Mouse (Mus musculus) activated CD4-positive, CD25-positive, alpha-beta regulatory T cell, adult 4 months (primary cell): Measurements from ENCODE around the gene Gpc5. TPM values are rescaled to one million over a fixed set of nuclear protein-coding genes. Genes with fewer than 3 reads are reported as not detected.

ENCODE experiments used
- ATAC-seq: one replicate; pipeline ENCODE4 v1.8.0; 2017
- polyA plus RNA-seq, 2 experiments: library from polyadenylated mRNA; unstranded; fragments of 100-300 nt; shearing (Covaris generic); gene quantifications; one replicate each; pipeline ENCODE4 v1.2.1; 2017

Gpc5 gene
- polyA plus RNA-seq, 2 experiments from 2014 or later = not detected

DNA sequence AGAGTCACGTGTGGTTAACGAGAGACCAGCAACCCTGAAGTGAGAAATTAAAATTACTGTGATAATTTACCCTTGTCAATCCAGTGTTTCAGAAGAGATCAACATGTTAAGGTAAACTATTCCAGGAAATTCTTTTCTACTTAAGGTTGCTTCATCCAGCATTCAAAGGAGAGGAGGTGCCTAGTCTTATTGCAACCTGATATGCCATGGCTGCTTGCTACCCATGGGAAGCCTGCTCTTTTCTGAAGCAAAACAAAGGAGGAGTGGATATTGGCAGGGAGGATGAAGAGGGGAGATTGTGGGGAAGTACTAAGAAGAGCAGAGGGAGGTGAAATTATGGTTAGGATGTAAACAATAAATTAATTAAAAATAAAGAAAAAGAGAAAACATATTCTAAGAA lies 15.5 kb downstream of the Gpc5 start:
- ATAC-seq = no peak

DNA sequence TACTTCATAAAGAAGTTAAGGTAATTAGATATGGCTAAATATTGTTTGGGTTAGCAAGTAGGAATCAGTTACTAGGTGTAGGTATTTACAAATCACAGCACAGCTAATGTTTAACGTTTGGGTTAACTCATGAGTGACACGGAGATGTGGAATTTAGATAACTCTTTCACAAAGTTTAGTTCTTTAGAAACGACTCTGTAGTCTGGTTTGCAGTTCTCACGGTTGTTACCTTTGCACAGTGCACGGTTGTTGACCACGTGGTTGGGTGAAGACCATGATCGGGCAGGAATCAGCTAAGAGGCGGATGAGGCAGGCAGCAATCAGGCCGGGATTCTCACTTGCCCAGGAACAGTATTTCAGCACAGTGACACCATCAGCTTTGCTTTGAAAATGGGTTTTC lies 26.6 kb downstream of the Gpc5 start:
- ATAC-seq = no peak

DNA sequence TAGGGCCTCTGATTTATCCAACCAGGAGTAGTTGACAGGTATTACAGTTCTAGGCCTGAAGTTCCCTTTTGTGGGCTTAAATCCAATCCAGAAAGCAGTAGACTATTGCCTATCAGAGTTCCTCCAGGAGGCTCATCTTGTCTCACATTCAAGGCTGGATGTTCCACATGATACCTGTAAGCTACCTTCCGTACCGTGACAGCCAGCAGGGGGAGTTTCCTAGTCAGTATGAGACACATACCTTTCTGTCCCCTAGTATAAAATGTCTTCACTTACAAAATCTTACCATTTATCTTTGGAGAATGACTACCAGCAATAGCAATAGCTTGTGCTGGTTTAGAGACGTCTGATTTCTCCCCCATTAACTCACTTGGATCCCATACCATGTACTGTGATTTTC lies 56.8 kb downstream of the Gpc5 start:
- no peak for ATAC-seq

DNA sequence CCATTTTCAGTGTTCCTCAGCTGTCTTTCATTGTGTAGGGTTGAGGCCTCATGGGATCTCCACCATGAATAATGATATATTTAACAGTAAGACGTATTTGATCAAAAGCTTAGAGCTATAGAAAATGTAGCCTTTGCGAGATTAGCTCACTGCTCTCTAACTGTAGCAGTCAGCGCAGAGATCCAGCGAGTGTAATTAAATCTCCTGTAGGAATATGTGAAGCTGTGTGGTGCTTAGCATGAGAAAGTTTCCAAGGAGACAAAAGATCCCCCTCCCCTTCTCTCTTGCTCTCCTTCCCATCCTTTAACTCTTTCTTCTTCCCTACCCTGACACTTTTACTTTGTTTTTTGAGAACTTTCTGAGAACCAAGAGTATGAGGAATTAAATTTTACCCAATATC lies 64.6 kb downstream of the Gpc5 start:
- ATAC-seq = no peak

DNA sequence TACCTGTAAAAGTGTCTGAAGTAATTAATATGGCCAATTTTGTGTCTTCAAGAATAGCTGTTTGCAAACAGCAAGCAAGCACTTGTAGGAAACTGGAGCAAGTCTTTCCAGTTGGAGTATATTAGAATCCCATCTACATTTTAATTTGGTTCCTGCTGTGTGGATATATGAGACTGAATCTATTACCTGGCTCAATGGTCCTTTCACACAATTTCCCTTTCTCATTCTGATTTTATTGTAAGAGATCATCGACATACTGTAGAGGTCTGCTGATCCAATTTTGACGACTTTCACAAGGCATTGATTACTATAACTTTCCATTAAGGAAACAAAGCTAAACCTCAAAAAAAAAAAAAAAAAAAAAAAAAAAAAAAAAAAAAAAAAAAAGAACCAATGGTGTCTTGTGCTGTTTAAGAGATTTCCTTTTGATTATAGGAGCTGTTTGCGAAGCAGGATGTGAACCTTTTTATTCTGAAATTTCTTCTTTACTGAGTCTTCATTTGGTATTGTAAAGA lies 85.4 kb downstream of the Gpc5 start:
- no peak for ATAC-seq

DNA sequence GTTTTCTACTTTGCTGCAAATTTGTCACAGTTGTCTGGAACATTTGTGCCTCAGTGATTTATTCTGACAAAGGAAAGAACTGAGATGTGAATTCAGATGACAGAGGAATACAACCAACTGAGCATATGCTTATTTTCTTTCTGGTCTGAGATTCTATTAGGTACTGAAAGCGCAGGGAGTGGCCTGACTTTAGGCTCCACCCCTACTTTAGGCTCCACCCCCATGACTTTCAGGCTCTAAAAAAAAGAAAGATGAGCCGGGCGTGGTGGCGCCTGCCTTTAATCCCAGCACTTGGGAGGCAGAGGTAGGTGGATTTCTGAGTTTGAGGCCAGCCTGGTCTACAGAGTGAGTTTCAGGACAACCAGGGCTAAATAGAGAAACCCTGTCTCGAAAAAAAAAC lies 87.9 kb downstream of the Gpc5 start:
- ATAC-seq = no peak

DNA sequence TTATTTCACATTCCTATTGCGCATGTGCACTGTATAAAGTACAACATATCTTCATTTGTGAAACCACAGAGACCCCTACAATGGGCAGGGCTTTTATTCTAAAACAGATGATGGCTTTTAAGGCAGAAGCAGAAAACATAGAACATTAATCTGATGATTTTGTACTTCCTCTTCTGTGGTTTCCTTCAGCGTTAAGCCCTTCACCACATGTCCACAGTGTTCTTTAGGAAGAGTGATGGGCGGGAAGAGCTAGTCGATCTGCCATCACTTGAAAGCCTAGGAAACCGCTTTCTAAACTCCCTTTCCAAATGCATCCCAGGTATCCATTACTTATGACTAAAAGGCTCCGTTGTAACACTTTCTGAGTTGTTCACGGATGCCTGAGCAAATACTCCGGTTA lies 96.2 kb downstream of the Gpc5 start:
- ATAC-seq = no peak

DNA sequence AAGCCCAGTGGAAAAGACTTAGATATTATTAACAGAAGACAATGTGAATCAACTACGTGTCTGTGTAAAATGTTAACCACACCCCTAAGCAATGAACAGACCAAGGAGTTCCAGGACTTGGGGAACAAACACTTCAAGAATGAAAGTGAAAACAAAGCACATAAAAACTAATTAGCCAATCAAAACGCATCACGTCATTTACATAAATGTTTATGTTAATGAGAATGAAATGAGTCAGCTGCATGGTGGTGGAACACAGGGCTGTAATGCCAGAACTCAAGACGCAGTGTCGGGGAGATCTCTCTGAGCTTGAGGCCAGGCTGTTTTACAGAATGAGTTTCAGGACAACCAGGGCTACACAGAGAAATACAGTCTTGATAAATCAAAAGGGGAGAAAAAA lies 136.1 kb downstream of the Gpc5 start:
- ATAC-seq = peak; percentile 23

DNA sequence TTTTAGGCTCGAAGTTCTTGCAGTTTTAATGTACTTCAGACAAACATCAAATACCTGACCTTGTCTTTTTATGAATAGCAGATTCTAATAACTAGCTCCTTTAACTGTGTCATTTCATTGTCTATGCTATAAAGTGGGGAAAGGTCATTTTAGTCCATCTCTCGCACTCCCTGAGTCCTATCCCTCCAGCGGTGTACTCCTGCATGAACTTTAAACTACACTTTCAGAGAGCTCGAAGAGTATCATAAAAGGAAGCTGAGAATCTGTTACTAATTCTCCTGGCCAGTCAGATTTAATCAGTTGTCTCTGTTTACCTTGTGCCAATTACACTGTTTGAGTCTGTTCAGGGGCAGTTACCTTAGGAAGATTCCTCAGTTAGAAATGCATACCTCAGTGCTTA lies 144.4 kb downstream of the Gpc5 start:
- ATAC-seq = no peak

DNA sequence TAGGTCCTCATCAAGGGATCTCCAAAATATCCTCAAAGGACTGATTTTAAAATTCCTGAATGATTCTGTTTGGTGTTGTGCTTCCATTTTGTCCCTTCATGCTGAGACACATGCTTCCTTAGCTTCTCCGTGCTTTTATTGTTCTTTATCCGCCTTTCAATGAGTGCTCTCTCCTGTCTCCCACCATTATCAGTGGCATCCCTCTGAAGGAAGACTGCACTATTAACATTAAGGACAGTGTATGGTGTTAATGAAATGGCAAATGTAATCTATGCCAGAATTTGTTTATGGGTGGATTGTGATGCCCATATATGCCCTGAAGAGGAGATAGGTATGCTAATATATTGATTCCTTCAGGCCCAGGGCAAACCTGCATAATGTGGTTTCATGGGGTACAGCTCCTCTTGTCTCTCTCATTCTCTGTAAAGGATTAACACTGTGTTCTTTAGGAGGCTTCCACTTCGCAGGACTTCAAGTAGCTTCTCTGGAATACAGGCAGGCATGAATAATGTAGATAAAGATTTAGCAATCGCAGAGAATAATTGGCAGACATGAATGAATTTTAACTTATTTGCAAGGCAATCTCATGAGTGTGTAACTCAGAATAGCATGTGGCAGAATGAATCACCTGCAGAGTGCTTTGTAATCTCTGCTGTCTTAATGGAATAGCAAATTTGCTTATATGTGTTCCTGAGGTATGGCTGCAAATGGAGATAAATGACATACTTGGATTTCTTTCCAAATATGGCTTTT lies 148.8 kb downstream of the Gpc5 start:
- no peak for ATAC-seq

DNA sequence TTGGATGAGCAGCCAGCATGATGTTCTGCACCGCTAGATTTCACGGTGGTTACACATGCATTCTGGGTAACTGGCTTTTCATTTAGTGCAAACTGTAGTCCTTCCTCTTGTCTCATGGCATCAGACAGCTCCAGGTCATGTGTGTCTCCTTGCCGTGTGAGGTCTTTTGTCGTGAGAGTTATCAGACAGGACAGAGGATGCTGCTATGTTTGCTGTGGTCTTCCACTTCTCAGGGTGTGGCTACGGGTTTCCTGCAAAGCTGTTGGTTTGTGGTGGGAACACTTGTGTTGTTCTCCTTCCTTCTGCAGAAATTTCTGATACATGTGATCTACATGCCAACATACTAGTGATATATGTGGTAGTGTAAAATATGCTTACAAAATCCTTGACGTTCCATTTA lies 158.5 kb downstream of the Gpc5 start:
- ATAC-seq = no peak

DNA sequence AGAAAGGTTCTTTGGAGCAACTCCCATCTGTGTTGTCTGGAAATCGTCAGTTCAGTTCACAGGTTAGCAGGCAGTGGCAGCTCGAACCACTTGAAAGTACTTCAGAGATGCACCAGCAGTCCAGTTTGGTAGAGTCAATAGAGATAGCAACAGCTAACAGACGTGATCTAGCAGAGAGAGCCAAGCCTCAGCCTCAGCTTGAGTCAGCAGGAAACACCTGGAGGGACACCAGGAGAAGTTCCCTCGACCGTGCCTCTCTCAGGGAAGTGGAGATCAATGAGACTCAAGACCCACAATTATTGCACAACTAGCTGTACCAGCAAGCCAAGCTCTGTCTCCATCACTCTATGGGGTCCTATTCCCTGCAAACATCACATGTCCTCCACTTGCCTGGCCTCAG lies 159.8 kb downstream of the Gpc5 start:
- no peak for ATAC-seq

DNA sequence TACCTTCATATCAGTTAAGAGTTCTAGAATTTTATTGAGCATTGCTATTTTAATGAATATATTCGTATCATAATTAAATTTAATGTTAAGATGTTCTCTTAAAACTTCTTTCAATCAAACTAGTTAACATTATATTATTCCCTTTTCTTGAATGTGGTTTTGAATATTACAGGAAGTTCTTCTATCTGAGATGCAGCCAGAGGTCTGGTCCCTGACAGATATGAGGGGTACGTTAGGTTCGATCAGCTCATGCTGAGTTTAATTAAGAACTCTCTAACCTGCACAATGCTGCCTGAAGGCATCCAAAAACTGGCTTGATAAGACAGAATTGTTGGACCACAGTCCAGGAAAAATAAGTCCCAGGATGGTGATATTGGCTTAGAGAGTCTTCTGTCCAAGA lies 161.1 kb downstream of the Gpc5 start:
- no peak for ATAC-seq

DNA sequence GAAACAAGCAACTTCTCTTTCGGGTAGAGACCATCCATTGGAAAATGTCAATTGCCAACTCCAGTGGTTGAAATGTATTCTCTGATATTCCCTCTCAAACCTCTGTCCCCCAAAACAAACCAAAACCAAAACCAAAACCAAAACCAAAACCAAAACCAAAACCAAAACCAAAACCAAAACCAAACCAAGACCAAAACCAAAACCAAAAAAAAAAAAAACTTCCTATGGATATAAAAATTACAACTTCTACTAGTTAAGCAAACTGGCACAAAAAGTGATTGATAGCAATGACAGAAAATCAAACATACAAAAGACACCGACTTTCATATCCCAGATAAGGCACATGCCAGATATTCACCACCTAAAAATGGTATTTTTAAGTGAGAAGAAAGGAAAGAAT lies 161.7 kb downstream of the Gpc5 start:
- ATAC-seq = no peak

DNA sequence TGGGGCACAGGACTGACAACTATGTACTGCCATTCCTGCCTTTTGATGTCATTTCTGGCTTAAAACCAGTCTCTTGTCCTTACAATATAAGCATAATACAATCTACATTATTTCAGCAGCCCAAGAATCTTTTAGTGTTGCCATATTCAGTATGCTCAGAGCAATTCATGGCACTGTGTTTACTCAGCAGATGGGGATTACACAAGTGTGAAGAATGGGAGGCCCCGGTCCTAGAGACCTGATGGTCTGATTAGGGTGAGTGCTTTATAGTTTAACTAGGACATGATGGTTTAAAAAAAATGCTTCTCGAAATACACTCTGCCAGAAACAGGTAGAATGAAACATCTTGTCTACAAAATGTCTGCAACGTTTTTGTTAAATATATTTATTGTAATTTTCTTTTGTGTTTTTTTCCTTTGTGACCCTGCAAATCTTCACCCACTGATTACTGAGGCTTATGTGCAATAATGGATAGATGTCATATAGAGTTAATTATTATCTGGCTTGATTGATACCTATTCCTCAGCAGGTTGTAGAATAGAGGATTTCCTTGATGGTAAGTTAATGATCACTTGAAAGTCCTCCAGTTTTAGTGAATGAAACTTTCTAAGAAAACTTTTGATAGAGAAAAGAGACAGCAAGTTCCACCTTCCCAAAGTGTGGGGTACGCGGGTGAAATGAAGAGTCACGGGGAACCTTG lies 177.8 kb downstream of the Gpc5 start:
- ATAC-seq = no peak

DNA sequence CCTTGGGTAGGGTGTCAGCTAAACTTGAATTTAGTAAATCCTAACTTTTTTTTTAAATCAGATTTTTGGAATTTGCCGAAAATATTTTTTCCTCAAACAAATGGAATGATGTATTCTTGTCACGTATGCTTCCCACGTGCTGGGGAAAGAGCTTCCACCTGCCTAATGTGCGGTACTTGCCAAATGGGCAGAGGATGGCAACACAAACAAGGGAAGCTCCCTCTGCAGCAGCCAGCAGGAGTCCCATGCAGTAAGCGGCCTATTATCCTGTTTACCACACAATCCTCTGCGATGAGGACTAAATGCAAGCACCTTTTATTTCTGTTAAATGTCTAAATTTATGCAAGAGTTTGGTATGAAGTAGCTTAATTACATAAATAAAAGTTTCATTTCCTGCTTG lies 178.4 kb downstream of the Gpc5 start:
- no peak for ATAC-seq

DNA sequence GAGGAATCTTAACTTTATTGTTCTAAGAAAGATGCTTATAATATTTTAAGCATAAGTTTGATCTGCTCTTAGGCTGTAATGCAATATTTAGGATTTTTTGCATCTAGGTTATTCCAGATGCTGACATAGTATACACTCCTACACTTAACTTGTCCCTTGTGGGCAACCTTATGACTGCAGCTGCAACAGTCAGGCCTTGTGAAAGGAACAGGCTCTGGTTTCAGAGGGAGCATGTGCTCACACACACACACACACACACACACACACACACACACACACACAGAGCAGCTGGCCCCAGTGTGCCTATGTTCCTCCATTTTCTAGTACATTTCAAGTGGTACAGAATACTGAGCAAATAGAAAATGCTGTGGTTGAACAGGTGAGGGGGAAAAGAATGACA lies 190.8 kb downstream of the Gpc5 start:
- ATAC-seq = no peak

DNA sequence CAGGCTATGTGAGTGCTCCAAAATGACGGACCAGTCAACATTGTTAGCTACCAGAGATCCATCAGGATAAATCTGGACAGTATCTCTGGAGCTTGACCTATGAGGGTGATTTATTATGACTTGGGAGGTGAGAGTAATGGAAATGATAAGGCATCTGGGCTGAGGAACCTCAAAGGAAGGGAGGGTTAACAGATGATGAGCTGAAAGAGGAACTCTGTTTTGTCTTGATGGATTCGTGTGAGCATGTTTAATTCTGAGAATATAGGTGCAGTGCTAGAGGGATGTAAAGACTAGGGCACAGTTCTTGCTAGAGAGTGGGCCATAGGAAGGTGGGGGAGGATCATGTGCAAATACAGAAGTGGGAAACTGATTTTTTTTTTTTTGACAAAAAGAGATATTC lies 232.2 kb downstream of the Gpc5 start:
- no peak for ATAC-seq

DNA sequence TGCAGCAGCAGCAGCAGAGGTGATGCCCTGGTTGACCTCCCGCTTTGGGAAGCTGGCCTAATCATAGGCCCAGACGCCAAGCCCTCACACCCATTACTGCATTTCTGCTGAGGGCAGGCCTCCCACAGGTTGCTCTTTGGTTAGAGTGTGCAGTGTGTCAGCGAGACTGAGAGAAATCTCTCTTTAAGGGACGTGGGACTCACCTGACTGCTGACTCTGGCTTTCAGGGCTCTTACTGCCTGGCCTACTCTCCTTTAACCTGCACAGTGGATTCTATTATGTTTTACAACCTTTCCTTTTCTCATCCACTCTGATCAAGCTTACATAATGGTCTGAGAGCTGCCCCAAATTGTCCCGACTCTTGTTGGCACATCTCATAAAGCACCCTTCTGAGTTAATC lies 234.4 kb downstream of the Gpc5 start:
- no peak for ATAC-seq

DNA sequence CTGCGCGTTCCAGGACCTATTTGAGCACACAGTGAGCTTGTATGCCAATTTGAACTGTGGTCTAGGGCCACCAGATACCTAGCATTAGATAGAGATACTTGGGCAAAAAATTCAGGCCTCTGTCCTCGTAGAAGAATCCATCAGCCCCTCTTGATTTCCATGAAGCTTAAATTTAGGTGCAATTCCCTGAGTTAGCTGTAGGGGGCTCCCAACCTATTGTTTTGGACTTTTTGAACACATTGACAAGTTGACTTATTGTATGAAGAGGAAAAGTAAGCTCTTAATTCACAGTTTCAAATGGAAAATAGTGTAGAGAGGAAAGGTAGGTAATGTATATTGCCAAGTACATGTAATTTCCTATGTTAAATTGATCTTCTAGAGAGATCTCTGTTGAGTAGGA lies 247.1 kb downstream of the Gpc5 start:
- ATAC-seq = no peak

DNA sequence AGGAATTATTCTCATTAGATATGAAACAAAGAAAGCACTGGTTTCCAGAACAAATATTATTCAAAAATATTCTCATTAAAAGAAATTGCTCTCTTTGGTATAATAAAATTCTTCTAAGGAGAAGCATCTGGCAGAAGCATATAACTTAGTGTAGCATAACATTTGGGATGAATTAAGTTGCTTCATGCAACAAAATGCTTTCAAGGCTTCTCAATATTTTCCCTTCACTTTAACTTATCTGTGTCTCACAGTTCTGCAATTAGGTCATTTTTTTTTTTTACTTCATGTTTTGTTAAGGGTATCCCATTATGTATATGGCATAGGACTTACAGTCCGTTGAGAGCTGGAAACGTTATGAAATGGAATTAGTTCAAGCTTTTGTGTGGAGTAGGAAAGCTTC lies 250.6 kb downstream of the Gpc5 start:
- no peak for ATAC-seq

DNA sequence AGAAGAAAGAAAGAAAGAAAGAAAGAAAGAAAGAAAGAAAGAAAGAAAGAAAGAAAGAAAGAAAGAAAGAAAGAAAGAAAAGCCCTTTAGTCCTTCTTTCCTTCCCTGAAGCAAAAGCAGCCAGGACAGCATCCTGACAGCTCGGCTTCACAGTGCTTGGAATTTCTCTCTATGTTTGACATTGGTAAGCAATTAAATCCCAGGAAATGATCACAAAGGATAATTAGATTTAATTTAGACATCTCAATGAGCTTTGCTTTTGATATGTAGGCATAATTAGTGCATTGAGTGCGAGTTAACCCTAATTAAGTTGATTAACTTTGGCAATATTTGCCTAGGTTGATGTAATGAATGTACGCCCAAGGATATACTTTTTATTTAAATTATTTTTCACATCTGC lies 257.4 kb downstream of the Gpc5 start:
- ATAC-seq = no peak

DNA sequence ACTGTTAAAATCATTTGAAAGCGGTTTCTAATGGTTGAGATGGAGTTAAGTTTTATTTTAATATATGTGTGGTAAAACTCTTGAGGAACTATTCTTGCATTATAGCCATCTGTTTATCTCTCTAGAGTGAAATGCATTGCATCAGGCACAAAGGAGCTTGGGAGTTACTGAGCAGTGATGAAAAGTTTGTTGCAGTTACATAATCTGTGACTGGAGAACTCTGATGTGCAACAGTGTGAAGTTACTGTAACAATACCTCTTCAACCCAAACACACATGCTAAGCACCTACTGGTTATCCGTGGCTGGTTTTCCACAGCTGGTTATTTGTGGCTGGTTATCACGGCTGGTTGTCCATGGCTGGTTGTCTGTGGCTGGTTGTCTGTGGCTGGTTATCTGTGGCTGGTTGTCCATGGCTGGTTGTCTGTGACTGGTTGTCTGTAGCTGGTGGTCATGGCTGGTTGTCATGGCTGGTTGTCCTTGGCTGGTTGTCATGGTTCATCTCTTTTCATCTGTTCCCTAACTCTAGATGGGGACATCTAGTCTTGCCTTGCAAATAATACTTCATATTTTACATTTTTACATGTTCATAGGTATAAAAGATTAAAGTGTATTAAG lies 273.4 kb downstream of the Gpc5 start:
- ATAC-seq = no peak

DNA sequence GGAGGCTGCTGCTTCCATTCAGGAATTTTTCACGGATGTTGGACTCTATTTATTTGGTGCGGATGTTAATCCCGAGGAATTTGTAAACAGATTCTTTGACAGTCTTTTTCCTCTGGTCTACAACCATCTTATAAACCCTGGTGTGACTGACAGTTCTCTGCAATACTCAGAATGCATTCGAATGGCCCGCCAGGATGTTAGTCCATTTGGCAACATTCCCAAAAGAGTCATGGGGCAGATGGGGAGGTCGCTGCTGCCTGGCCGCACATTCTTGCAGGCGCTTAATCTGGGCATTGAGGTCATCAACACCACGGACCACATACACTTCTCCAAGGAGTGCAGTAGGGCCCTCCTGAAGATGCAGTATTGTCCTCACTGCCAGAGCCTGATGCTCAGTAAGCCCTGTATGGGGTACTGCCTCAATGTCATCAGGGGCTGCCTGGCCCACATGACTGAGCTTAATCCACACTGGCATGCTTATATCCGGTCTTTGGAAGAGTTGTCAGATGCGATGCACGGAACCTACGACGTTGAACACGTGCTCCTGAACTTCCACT lies 277.7 kb downstream of the Gpc5 start:
- ATAC-seq = no peak
